Mouse (Mus musculus): ENCODE measurements around the gene Epop.

DNA sequence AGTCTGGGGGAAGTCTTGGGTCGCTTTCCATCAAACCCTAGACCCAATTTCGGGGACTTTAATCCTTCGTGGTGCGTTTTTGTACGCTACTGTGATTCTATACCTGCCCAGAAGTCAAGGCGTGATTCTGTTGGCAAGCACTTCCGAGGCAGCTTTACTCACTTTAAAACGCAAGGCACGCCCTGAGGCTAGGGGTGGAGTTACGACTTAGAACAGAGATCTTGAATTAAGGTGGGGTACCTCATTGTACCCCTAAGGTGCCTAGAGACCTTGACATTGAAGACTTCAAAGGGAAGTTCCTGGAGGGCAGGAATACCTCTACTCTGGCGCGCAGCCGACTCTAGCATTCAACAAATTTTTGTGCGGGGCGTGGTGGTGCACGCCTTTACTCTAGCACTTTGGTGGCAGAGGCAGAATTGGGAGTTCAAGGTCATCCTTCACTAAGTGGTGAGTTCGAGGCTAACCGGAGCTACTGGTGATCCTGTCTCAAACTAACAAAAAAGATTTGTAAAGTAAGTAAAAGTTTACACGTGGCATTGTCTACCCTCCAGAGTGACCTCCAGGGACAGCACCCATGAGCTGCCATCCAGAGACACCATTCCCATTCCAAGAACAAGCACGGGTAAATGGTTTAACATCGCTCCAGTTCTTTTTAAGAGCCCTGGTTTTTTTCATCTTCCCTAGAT is 32.8 kb upstream of the Epop start:
- TF ChIP-seq CTCF (IDR thresholded peaks at IDR 0.05) (no peak), EP300 (IDR thresholded peaks at IDR 0.05) (peak; percentile 34; the same call in 1 of the 2 replicates)
